Mouse (Mus musculus) B cell, adult (primary cell): Measurements from ENCODE around the gene Fat4. TPM values are rescaled to one million over a fixed set of nuclear protein-coding genes. Genes with fewer than 3 reads are reported as not detected.

ENCODE experiments used
- total RNA-seq: library from RNA; stranded (reverse); gene quantifications from 4 replicates; pipeline ENCODE4 v1.2.4, GENCODE M21; 2023; ENCODE audit not compliant: inconsistent age

The Fat4 gene
- 0.03 to 0.06 TPM in 2 of 4 replicates, not detected in the others for total RNA-seq

GRCm38 (mm10) chr3:38886890-38887355, at the start of gene Fat4:
Fat4 (plus strand) TSS chr3:38886940.

